Mouse (Mus musculus) CH12.LX (cell line): Measurements from ENCODE around the gene Tnk1.

ENCODE experiments used
- CHD1 ChIP-seq: IDR thresholded peaks from 2 replicates; pipeline ENCODE4 v1.6.1; 2012; ENCODE audit warnings: low read depth, low read length, improper control_type of control experiment, inconsistent platforms
- CHD2 ChIP-seq: IDR thresholded peaks from 2 replicates; pipeline ENCODE4 v1.6.1; 2011; ENCODE audit warnings: low read length, improper control_type of control experiment
- CTCF ChIP-seq, 2 experiments: IDR thresholded peaks in 1 of 2; conservative IDR thresholded peaks in 1 of 2; 2 replicates each; pipeline ENCODE4 v1.5.1; 2011 to 2012; ENCODE audit warnings: low read depth in 2 of 2, low read length in 2 of 2, improper control_type of control experiment in 1 of 2, inconsistent platforms in 1 of 2, mild to moderate bottlenecking in 1 of 2, moderate library complexity in 1 of 2
- GABPA ChIP-seq: IDR thresholded peaks from 2 replicates; pipeline ENCODE4 v1.6.1; 2012; ENCODE audit warnings: low read depth, low read length, improper control_type of control experiment, inconsistent platforms; ENCODE audit not compliant: insufficient replicate concordance
- HCFC1 ChIP-seq: IDR thresholded peaks from 2 replicates; pipeline ENCODE4 v1.6.1; 2012; ENCODE audit warnings: low read depth, mild to moderate bottlenecking, inconsistent platforms, low read length, improper control_type of control experiment
- IRF4 ChIP-seq: IDR thresholded peaks from 2 replicates; pipeline ENCODE4 v1.6.1; 2014; ENCODE audit warnings: low read depth, mild to moderate bottlenecking, inconsistent platforms, low read length, improper control_type of control experiment
- MAFK ChIP-seq: IDR thresholded peaks from 2 replicates; pipeline ENCODE4 v1.6.1; 2011; ENCODE audit warnings: low read length, improper control_type of control experiment; ENCODE audit not compliant: insufficient replicate concordance
- MAX ChIP-seq: IDR thresholded peaks from 2 replicates; pipeline ENCODE4 v1.6.1; 2011; ENCODE audit warnings: low read length, improper control_type of control experiment
- NELFE ChIP-seq: IDR thresholded peaks from 2 replicates; pipeline ENCODE4 v1.6.1; 2011; ENCODE audit warnings: low read depth, low read length, improper control_type of control experiment
- POLR2A ChIP-seq: IDR thresholded peaks from 2 replicates; pipeline ENCODE4 v1.6.1; 2011; ENCODE audit warnings: low read depth, mild to moderate bottlenecking, improper control_type of control experiment, low read length
- TBP ChIP-seq: conservative IDR thresholded peaks from 2 replicates; pipeline ENCODE4 v1.6.1; 2011; ENCODE audit warnings: low read depth, low read length, improper control_type of control experiment
- TCF12 ChIP-seq: IDR thresholded peaks from 2 replicates; pipeline ENCODE4 v1.6.1; 2014; ENCODE audit warnings: low read depth, mild to moderate bottlenecking, inconsistent platforms, low read length, improper control_type of control experiment

DNA sequence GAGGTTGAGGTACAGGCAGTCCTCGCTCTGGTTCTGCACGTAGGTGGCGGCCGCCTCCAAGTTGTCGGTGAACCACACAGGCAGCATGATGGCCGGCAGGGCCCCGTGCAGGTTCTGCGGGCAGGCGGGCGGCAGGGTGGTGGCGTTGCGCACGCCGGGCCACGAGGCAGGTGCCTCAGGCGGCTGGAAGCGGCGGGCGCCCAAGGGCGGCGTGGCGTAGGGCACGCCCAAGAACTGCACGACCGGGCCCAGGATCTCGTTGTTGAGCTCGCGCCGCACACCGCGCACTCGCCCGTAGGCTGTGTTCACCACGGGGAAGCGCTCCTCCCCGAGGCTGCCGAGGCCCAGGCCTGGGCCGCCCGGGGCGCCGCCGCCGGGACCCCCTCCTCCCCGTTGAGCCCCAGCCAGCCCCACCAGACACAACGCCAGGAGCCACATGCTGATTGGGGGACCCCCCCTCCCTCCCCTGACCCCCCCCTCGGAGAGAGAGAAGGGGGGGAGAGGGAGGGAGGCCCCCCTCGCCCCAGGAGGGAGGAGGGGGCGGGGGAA is 24.5 kb downstream of the Tnk1 start:
- TF ChIP-seq CTCF (conservative IDR thresholded peaks at IDR 0.05 in 1 of 2, IDR thresholded peaks at IDR 0.05 in 1 of 2; ENCODE audit: low read depth in 2 of 2, low read length in 2 of 2) (no peak), TBP (no peak), CHD2 (no peak), GABPA (no peak), HCFC1 (no peak), IRF4 (no peak), CHD1 (no peak), MAFK (no peak), MAX (no peak), POLR2A (no peak), NELFE (no peak), TCF12 (no peak)
